Mouse (Mus musculus): ENCODE measurements at regions not wholly inside any gene's neighbourhood (a gene's known extent, or its start where the extent isn't known, plus 50 kb on each side); places are given as distances from the start of the nearest gene placed in this dataset.

GRCm38 (mm10) chr11:24724259-24724937, 646.5 kb downstream of the Bcl11a start:
- no peak for ATAC-seq (ENCODE audit: extremely low read depth, insufficient number of reproducible peaks, low FRiP score, poor library complexity, severe bottlenecking)

GRCm38 (mm10) chr11:24726331-24726730, 648.5 kb downstream of the Bcl11a start:
- no peak for ATAC-seq (ENCODE audit: extremely low read depth, insufficient number of reproducible peaks, low FRiP score, poor library complexity, severe bottlenecking)

GRCm38 (mm10) chr11:24727404-24727803, 649.5 kb downstream of the Bcl11a start:
- no peak for ATAC-seq (ENCODE audit: extremely low read depth, insufficient number of reproducible peaks, low FRiP score, poor library complexity, severe bottlenecking)

- no peak for ATAC-seq (ENCODE audit: extremely low read depth, insufficient number of reproducible peaks, low FRiP score, poor library complexity, severe bottlenecking)
These were observed 653.6 kb downstream of the Bcl11a start for GRCm38 (mm10) chr11:24731431-24731830.

- ATAC-seq (ENCODE audit: extremely low read depth, insufficient number of reproducible peaks, low FRiP score, poor library complexity, severe bottlenecking) = no peak
These were observed 661.9 kb downstream of the Bcl11a start for GRCm38 (mm10) chr11:24739710-24740255.

- no peak for ATAC-seq (ENCODE audit: extremely low read depth, insufficient number of reproducible peaks, low FRiP score, poor library complexity, severe bottlenecking)
These were observed 662.6 kb downstream of the Bcl11a start for GRCm38 (mm10) chr11:24740466-24740865.

GRCm38 (mm10) chr11:24742561-24742960, 664.7 kb downstream of the Bcl11a start:
- ATAC-seq (ENCODE audit: extremely low read depth, insufficient number of reproducible peaks, low FRiP score, poor library complexity, severe bottlenecking) = no peak

GRCm38 (mm10) chr11:24743439-24743838, 665.6 kb downstream of the Bcl11a start:
- no peak for ATAC-seq (ENCODE audit: extremely low read depth, insufficient number of reproducible peaks, low FRiP score, poor library complexity, severe bottlenecking)

GRCm38 (mm10) chr11:24745841-24746240, 668.0 kb downstream of the Bcl11a start:
- ATAC-seq (ENCODE audit: extremely low read depth, insufficient number of reproducible peaks, low FRiP score, poor library complexity, severe bottlenecking) = no peak

- ATAC-seq (ENCODE audit: extremely low read depth, insufficient number of reproducible peaks, low FRiP score, poor library complexity, severe bottlenecking) = no peak
These were observed 672.4 kb downstream of the Bcl11a start for GRCm38 (mm10) chr11:24750144-24750779.

- no peak for ATAC-seq (ENCODE audit: extremely low read depth, insufficient number of reproducible peaks, low FRiP score, poor library complexity, severe bottlenecking)
These were observed 680.3 kb downstream of the Bcl11a start for GRCm38 (mm10) chr11:24758130-24758529.

- ATAC-seq (ENCODE audit: extremely low read depth, insufficient number of reproducible peaks, low FRiP score, poor library complexity, severe bottlenecking) = no peak
These were observed 705.6 kb downstream of the Bcl11a start for GRCm38 (mm10) chr11:24783470-24783869.

- no peak for ATAC-seq (ENCODE audit: extremely low read depth, insufficient number of reproducible peaks, low FRiP score, poor library complexity, severe bottlenecking)
These were observed 711.3 kb downstream of the Bcl11a start for GRCm38 (mm10) chr11:24789120-24789519.

GRCm38 (mm10) chr11:24795510-24796211, 717.8 kb downstream of the Bcl11a start:
- ATAC-seq (ENCODE audit: extremely low read depth, insufficient number of reproducible peaks, low FRiP score, poor library complexity, severe bottlenecking) = no peak

- ATAC-seq (ENCODE audit: extremely low read depth, insufficient number of reproducible peaks, low FRiP score, poor library complexity, severe bottlenecking) = no peak
These were observed 726.8 kb downstream of the Bcl11a start for GRCm38 (mm10) chr11:24804623-24805023.

GRCm38 (mm10) chr11:24829578-24830401, 751.9 kb downstream of the Bcl11a start:
- ATAC-seq (ENCODE audit: extremely low read depth, insufficient number of reproducible peaks, low FRiP score, poor library complexity, severe bottlenecking) = no peak

GRCm38 (mm10) chr11:24830484-24830883, 752.6 kb downstream of the Bcl11a start:
- ATAC-seq (ENCODE audit: extremely low read depth, insufficient number of reproducible peaks, low FRiP score, poor library complexity, severe bottlenecking) = no peak

GRCm38 (mm10) chr11:24843839-24844738, 766.2 kb downstream of the Bcl11a start:
- ATAC-seq (ENCODE audit: extremely low read depth, insufficient number of reproducible peaks, low FRiP score, poor library complexity, severe bottlenecking) = no peak

Data from neutrophil, adult 5-6 weeks (primary cell).